Mouse (Mus musculus): ENCODE data around the gene Gm44511. TPM values are rescaled to one million over a fixed set of nuclear protein-coding genes. Genes with fewer than 3 reads are reported as not detected.

The Gm44511 gene
- total RNA-seq (2021) = not detected
- long read RNA-seq, experiment 1, partial matches to known transcripts = 0 of 19 reads
- long read RNA-seq, experiment 1, other reads (novel, unspliced or antisense) = 19 of 19 reads
- long read RNA-seq, experiment 2, partial matches to known transcripts = 0 of 7 reads
- long read RNA-seq, experiment 2, other reads (novel, unspliced or antisense) = 7 of 7 reads

- intact Hi-C loops (cut with DNase I) = no loop called here
- no peak for DNase-seq
These were observed at the start of gene Gm44511, which contains the start of gene Klrb1b for GRCm38 (mm10) chr6:128826132-128826531. TSS of gene Gm44511 (minus strand) at chr6:128826315. TSS of gene Klrb1b (minus strand) at chr6:128826331.

- intact Hi-C loops (cut with DNase I) = no loop called here
- DNase-seq = no peak
These were observed 45.9 kb upstream of the Gm44511 start for GRCm38 (mm10) chr6:128871910-128872610.

GRCm38 (mm10) chr6:128868861-128869260, 42.7 kb upstream of the Gm44511 start:
- DNase-seq = no peak
- intact Hi-C loops (cut with DNase I) = no loop called here

- DNase-seq = no peak
- intact Hi-C loops (cut with DNase I) = loop anchor here (10.0 kb wide), 2 partner anchors 197 to 237 kb away; no protein-coding TSS in a partner anchor
These were observed 31.9 kb upstream of the Gm44511 start for GRCm38 (mm10) chr6:128857976-128858375.

GRCm38 (mm10) chr6:128856250-128856649, 30.1 kb upstream of the Gm44511 start:
- DNase-seq = peak; percentile 55 to 63
- intact Hi-C loops (cut with DNase I) = loop anchor here (10.0 kb wide), 2 partner anchors 199 to 239 kb away; no protein-coding TSS in a partner anchor

- no peak for DNase-seq
- intact Hi-C loops (cut with DNase I) = loop anchor here (2.0 to 10.0 kb wide), 3 partner anchors 199 to 401 kb away; no protein-coding TSS in a partner anchor
These were observed 29.4 kb upstream of the Gm44511 start for GRCm38 (mm10) chr6:128855477-128855876.

- intact Hi-C loops (cut with DNase I) = loop anchor here (2.0 to 10.0 kb wide), 4 partner anchors 200 to 512 kb away; no protein-coding TSS in a partner anchor
These were observed 28.8 kb upstream of the Gm44511 start for GRCm38 (mm10) chr6:128854895-128855294.

GRCm38 (mm10) chr6:128854024-128854820, 28.1 kb upstream of the Gm44511 start:
- DNase-seq = peak in 1 of 2 experiments; percentile 52
- intact Hi-C loops (cut with DNase I) = loop anchor here (2.0 to 10.0 kb wide), 4 partner anchors 201 to 513 kb away; no protein-coding TSS in a partner anchor

More at GRCm38 (mm10) chr6:128854895-128855294, 28.8 kb upstream of the Gm44511 start:
- no peak for DNase-seq

- no peak for DNase-seq
These were observed 26.7 kb upstream of the Gm44511 start for GRCm38 (mm10) chr6:128852766-128853165.

GRCm38 (mm10) chr6:128851151-128851550, 25.0 kb upstream of the Gm44511 start:
- intact Hi-C loops (cut with DNase I) = loop anchor here (5.0 to 10.0 kb wide), 3 partner anchors 204 to 516 kb away; no protein-coding TSS in a partner anchor
- no peak for DNase-seq

More at GRCm38 (mm10) chr6:128852766-128853165, 26.7 kb upstream of the Gm44511 start:
- intact Hi-C loops (cut with DNase I) = loop anchor here (5.0 to 10.0 kb wide), 3 partner anchors 202 to 515 kb away; no protein-coding TSS in a partner anchor

GRCm38 (mm10) chr6:128850671-128851070, 24.6 kb upstream of the Gm44511 start:
- intact Hi-C loops (cut with DNase I) = loop anchor here (5.0 to 10.0 kb wide), 3 partner anchors 204 to 517 kb away; no protein-coding TSS in a partner anchor
- no peak for DNase-seq

GRCm38 (mm10) chr6:128849902-128850301, 23.8 kb upstream of the Gm44511 start:
- intact Hi-C loops (cut with DNase I) = loop anchor here (5.0 to 10.0 kb wide), 4 partner anchors 205 to 685 kb away; partner anchors contain the start of gene Gabarapl1
- peak in 1 of 2 experiments; percentile 39 for DNase-seq

GRCm38 (mm10) chr6:128847401-128847800, 21.3 kb upstream of the Gm44511 start:
- DNase-seq = no peak
- intact Hi-C loops (cut with DNase I) = loop anchor here (10.0 kb wide), 1 partner anchor 687 kb away; the partner anchor contains the start of gene Gabarapl1

GRCm38 (mm10) chr6:128845998-128846542, 20.0 kb upstream of the Gm44511 start:
- no peak for DNase-seq
- intact Hi-C loops (cut with DNase I) = loop anchor here (10.0 kb wide), 1 partner anchor 689 kb away; the partner anchor contains the start of gene Gabarapl1

- DNase-seq = peak; percentile 79 to 87
- intact Hi-C loops (cut with DNase I) = loop anchor here (10.0 kb wide), 1 partner anchor 689 kb away; the partner anchor contains the start of gene Gabarapl1
These were observed 19.3 kb upstream of the Gm44511 start for GRCm38 (mm10) chr6:128845319-128845979.

GRCm38 (mm10) chr6:128844586-128845080, 18.5 kb upstream of the Gm44511 start:
- intact Hi-C loops (cut with DNase I) = loop anchor here (10.0 kb wide), 1 partner anchor 690 kb away; the partner anchor contains the start of gene Gabarapl1
- DNase-seq = no peak

- intact Hi-C loops (cut with DNase I) = loop anchor here (10.0 kb wide), 1 partner anchor 691 kb away; the partner anchor contains the start of gene Gabarapl1
- DNase-seq = no peak
These were observed 18.0 kb upstream of the Gm44511 start for GRCm38 (mm10) chr6:128844131-128844530.

GRCm38 (mm10) chr6:128843479-128843992, 17.4 kb upstream of the Gm44511 start:
- intact Hi-C loops (cut with DNase I) = loop anchor here (10.0 kb wide), 1 partner anchor 691 kb away; the partner anchor contains the start of gene Gabarapl1
- DNase-seq = peak; percentile 51 to 64
